Mouse (Mus musculus) embryonic facial prominence, embryonic 11.5 days (tissue): ENCODE measurements around the gene Ski. TPM values are rescaled to one million over a fixed set of nuclear protein-coding genes. Genes with fewer than 3 reads are reported as not detected.
A peak's percentile ranks its signal among the peaks of the same experiment; 100 is the strongest.

ENCODE experiments used
- ATAC-seq: fragments of 200-750 bp; cut with Nextera tagmentation; replicated peaks from 2 replicates; pipeline ENCODE4 v1.8.0; 2017; ENCODE audit warnings: low read depth; ENCODE audit not compliant: insufficient number of reproducible peaks, low FRiP score, low TSS enrichment
- DNase-seq: peaks from one replicate; pipeline ENCODE4 v3.0.0-alpha.2; 2015; ENCODE audit warnings: low spot score
- H3K27ac ChIP-seq: fragments of 300-500 bp; sonication (generic); replicated peaks from 2 replicates; pipeline ENCODE4 v1.5.1; 2014; ENCODE audit warnings: mild to moderate bottlenecking, low read depth, low read length, control low read depth
- H3K27me3 ChIP-seq: fragments of 300-500 bp; sonication (generic); 2 replicates; pipeline ENCODE4 v1.6.1; 2014; ENCODE audit warnings: mild to moderate bottlenecking, low read length, moderate library complexity, mixed read lengths; ENCODE audit not compliant: control insufficient read depth, insufficient read depth
- H3K36me3 ChIP-seq: fragments of 300-500 bp; sonication (generic); replicated peaks from 2 replicates; pipeline ENCODE4 v1.6.1; 2014; ENCODE audit warnings: low read depth, mild to moderate bottlenecking, low read length, moderate library complexity, mixed read lengths; ENCODE audit not compliant: control insufficient read depth, insufficient read depth
- H3K4me1 ChIP-seq: fragments of 300-500 bp; sonication (generic); 2 replicates; pipeline ENCODE4 v1.6.1; 2014; ENCODE audit warnings: low read length, mixed read lengths; ENCODE audit not compliant: control insufficient read depth, insufficient read depth
- H3K4me2 ChIP-seq: fragments of 300-500 bp; sonication (generic); 2 replicates; pipeline ENCODE4 v1.6.1; 2014; ENCODE audit warnings: low read depth, mild to moderate bottlenecking, control low read depth, low read length, moderate library complexity
- H3K4me3 ChIP-seq: fragments of 300-500 bp; sonication (generic); 2 replicates; pipeline ENCODE4 v1.5.1; 2014; ENCODE audit warnings: low read depth, low read length, control low read depth
- H3K9ac ChIP-seq: fragments of 300-500 bp; sonication (generic); replicated peaks from 2 replicates; pipeline ENCODE4 v1.6.1; 2014; ENCODE audit warnings: mild to moderate bottlenecking, control low read depth, low read length
- H3K9me3 ChIP-seq: fragments of 300-500 bp; sonication (generic); replicated peaks from 2 replicates; pipeline ENCODE4 v1.6.1; 2016; ENCODE audit warnings: mild to moderate bottlenecking, low read length, inconsistent platforms, mixed read lengths; ENCODE audit not compliant: control insufficient read depth
- WGBS: fragments of 180-500 bp; shearing (Covaris S2); extraction: QIAGEN DNeasy Blood & Tissue Kit; methylation state at CpG from one replicate; pipeline ENCODE4 v1.1.7; 2014; 5-methylcytosine and 5-hydroxymethylcytosine counted together
- polyA plus RNA-seq: library from polyadenylated mRNA; unstranded; fragments of >200 nt; fragmentation: Nextera tagmentation; extraction: Ambion mirVana; gene quantifications from 2 replicates; pipeline ENCODE4 v1.2.1, GENCODE M21; 2014

The Ski gene
- polyA plus RNA-seq, 1 experiment from 2014 or later, result 15.4 TPM

- no peaks in the 10 kb centered on the region for H3K27me3 ChIP-seq
- H3K9ac ChIP-seq, result no peak overlapping the region
- no peak overlapping the region for H3K27ac ChIP-seq
- H3K9me3 ChIP-seq, result no peaks in the 10 kb centered on the region
- 85% methylated on average over 5 of the region's 5 CpGs for WGBS
- DNase-seq (no peak), ATAC-seq (no peak)
- no peaks in the 10 kb centered on the region for H3K4me1 ChIP-seq
- H3K4me3 ChIP-seq, result no peak overlapping the region
- no peak overlapping the region for H3K4me2 ChIP-seq
- no peaks in the 10 kb centered on the region for H3K36me3 ChIP-seq
Observed at GRCm38 (mm10) chr4:155242292-155242691, 19.9 kb upstream of the Ski start.

- H3K9me3 ChIP-seq, result no peaks in the 10 kb centered on the region
- no peaks in the 10 kb centered on the region for H3K36me3 ChIP-seq
- no peak overlapping the region for H3K27ac ChIP-seq
- ATAC-seq (no peak), DNase-seq (no peak)
- WGBS, result 78% methylated on average over 9 of the region's 9 CpGs
- H3K4me2 ChIP-seq, result no peak overlapping the region
- no peak overlapping the region for H3K9ac ChIP-seq
- H3K4me3 ChIP-seq, result no peak overlapping the region
- H3K27me3 ChIP-seq, result no peaks in the 10 kb centered on the region
- H3K4me1 ChIP-seq, result no peaks in the 10 kb centered on the region
Observed at GRCm38 (mm10) chr4:155241789-155242188, 19.4 kb upstream of the Ski start.

GRCm38 (mm10) chr4:155239494-155239893, 17.1 kb upstream of the Ski start:
- Histone ChIP-seq H3K9me3 (no peaks in the 10 kb centered on the region), H3K27ac (no peak overlapping the region), H3K4me1 (peaks cover 15% of the 10 kb centered on the region), H3K4me3 (no peak overlapping the region), H3K4me2 (no peak overlapping the region), H3K27me3 (no peaks in the 10 kb centered on the region), H3K9ac (no peak overlapping the region), H3K36me3 (no peaks in the 10 kb centered on the region)
- no peak for DNase-seq
- WGBS, result 64% methylated on average over 6 of the region's 6 CpGs
- ATAC-seq, result no peak

- H3K27me3 ChIP-seq, result no peaks in the 10 kb centered on the region
- H3K36me3 ChIP-seq, result no peaks in the 10 kb centered on the region
- H3K4me3 ChIP-seq, result no peak overlapping the region
- no peak for DNase-seq
- no peak overlapping the region for H3K4me2 ChIP-seq
- WGBS, result 83% methylated on average over 5 of the region's 5 CpGs
- ATAC-seq, result no peak
- peaks cover 24% of the 10 kb centered on the region for H3K4me1 ChIP-seq
- no peak overlapping the region for H3K9ac ChIP-seq
- H3K27ac ChIP-seq, result no peak overlapping the region
- H3K9me3 ChIP-seq, result no peaks in the 10 kb centered on the region
Observed at GRCm38 (mm10) chr4:155238276-155238675, 15.9 kb upstream of the Ski start.

- Histone ChIP-seq H3K36me3 (no peaks in the 10 kb centered on the region), H3K27me3 (no peaks in the 10 kb centered on the region), H3K4me1 (peaks cover 24% of the 10 kb centered on the region), H3K9me3 (no peaks in the 10 kb centered on the region), H3K4me2 (no peak overlapping the region), H3K9ac (no peak overlapping the region; the same call in 1 of the 2 replicates), H3K27ac (no peak overlapping the region), H3K4me3 (no peak overlapping the region)
- no peak for ATAC-seq
- WGBS, result 78% methylated on average over 12 of the region's 12 CpGs
- DNase-seq, result no peak
Observed at GRCm38 (mm10) chr4:155236737-155237385, 14.5 kb upstream of the Ski start.

- Histone ChIP-seq H3K27me3 (no peaks in the 10 kb centered on the region), H3K36me3 (no peaks in the 10 kb centered on the region), H3K27ac (peak overlapping the region; percentile 87), H3K4me2 (peak overlapping the region; percentile 21), H3K9ac (peak overlapping the region; percentile 60), H3K9me3 (no peaks in the 10 kb centered on the region), H3K4me3 (0 out of 2 replicates have a peak overlapping the region, but pooled peaks have one; percentile 6), H3K4me1 (peaks cover 24% of the 10 kb centered on the region)
- 22% methylated on average over 18 of the region's 18 CpGs for WGBS
- DNase-seq (peak; percentile 90), ATAC-seq (peak; percentile 60)
Observed at GRCm38 (mm10) chr4:155235311-155236119, 13.1 kb upstream of the Ski start.

- peak overlapping the region; percentile 19; the same call in 1 of the 2 replicates for H3K4me2 ChIP-seq
- H3K36me3 ChIP-seq, result no peaks in the 10 kb centered on the region
- peak overlapping the region; percentile 87 for H3K27ac ChIP-seq
- peak overlapping the region; percentile 18 for H3K9ac ChIP-seq
- peaks cover 24% of the 10 kb centered on the region for H3K4me1 ChIP-seq
- peak; percentile 18 for DNase-seq
- ATAC-seq, result 0 out of 2 replicates have a peak, but pooled peaks have one; percentile 5
- 53% methylated on average over 8 of the region's 8 CpGs for WGBS
- no peak overlapping the region for H3K4me3 ChIP-seq
- H3K27me3 ChIP-seq, result no peaks in the 10 kb centered on the region
- H3K9me3 ChIP-seq, result no peaks in the 10 kb centered on the region
Observed at GRCm38 (mm10) chr4:155234371-155235310, 12.2 kb upstream of the Ski start.
